Mouse (Mus musculus): ENCODE results near the gene Cyp2u1. TPM values are rescaled to one million over a fixed set of nuclear protein-coding genes. Genes with fewer than 3 reads are reported as not detected.

Cyp2u1 gene
- polyA plus RNA-seq, 1 experiment from 2014 or later, result 9.6 TPM

- Histone ChIP-seq H3K4me3 (replicated peaks; ENCODE audit: low read length) (no peak overlapping the region), H3K27ac (no peak overlapping the region), H3K27me3 (ENCODE audit: control insufficient read depth, insufficient read depth, low read length) (no peaks in the 10 kb centered on the region), H3K4me2 (replicated peaks) (no peak overlapping the region), H3K9me3 (ENCODE audit: control insufficient read depth, low read length) (no peaks in the 10 kb centered on the region), H3K9ac (no peak overlapping the region), H3K36me3 (replicated peaks; ENCODE audit: control insufficient read depth, insufficient read depth) (peaks cover 5% of the 10 kb centered on the region), H3K4me1 (replicated peaks; ENCODE audit: control insufficient read depth, insufficient read depth, low read length) (no peaks in the 10 kb centered on the region)
- ATAC-seq (ENCODE audit: low FRiP score) (no peak), DNase-seq (ENCODE audit: low spot score) (no peak)
- 91% methylated on average over 12 of the region's 12 CpGs for WGBS
Measured at GRCm38 (mm10) chr3:131295513-131296200, 7.4 kb downstream of the Cyp2u1 start.

DNA sequence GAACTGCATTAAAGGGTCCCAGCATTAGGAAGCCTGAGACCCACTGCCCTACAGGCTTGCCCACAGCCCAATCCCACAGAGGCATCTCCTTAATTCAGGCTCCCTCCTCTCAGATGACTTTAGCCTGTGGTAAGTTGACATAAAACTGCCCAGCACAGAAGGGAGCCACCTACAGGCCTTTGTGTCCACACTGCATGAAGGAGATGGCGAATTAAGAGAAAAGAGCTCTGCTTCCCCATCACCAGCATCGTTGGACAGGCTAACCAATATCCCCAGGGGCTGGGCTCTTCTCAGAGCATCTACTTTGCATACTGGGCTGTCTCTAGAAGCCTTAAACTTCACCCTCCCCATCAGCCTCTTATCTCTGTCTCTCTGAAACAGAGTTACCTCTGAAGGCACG lies 8.5 kb downstream of the Cyp2u1 start:
- Histone ChIP-seq H3K9me3 (ENCODE audit: control insufficient read depth, low read length) (no peaks in the 10 kb centered on the region), H3K27me3 (ENCODE audit: control insufficient read depth, insufficient read depth, low read length) (no peaks in the 10 kb centered on the region), H3K9ac (no peak overlapping the region), H3K27ac (no peak overlapping the region), H3K36me3 (replicated peaks; ENCODE audit: control insufficient read depth, insufficient read depth) (peaks cover 5% of the 10 kb centered on the region), H3K4me1 (replicated peaks; ENCODE audit: control insufficient read depth, insufficient read depth, low read length) (no peaks in the 10 kb centered on the region), H3K4me3 (replicated peaks; ENCODE audit: low read length) (no peak overlapping the region), H3K4me2 (replicated peaks) (no peak overlapping the region)
- no peak for DNase-seq (ENCODE audit: low spot score)
- 49% methylated on average over 3 of the region's 3 CpGs for WGBS
- no peak for ATAC-seq (ENCODE audit: low FRiP score)

- H3K9me3 ChIP-seq (ENCODE audit: control insufficient read depth, low read length), result no peaks in the 10 kb centered on the region
- no peak overlapping the region for H3K9ac ChIP-seq
- no peaks in the 10 kb centered on the region for H3K27me3 ChIP-seq (ENCODE audit: control insufficient read depth, insufficient read depth, low read length)
- 78% methylated on average over 3 of the region's 3 CpGs for WGBS
- peaks cover 5% of the 10 kb centered on the region for H3K36me3 ChIP-seq (replicated peaks; ENCODE audit: control insufficient read depth, insufficient read depth)
- no peak for ATAC-seq (ENCODE audit: low FRiP score)
- H3K4me3 ChIP-seq (replicated peaks; ENCODE audit: low read length), result no peak overlapping the region
- H3K4me2 ChIP-seq (replicated peaks), result no peak overlapping the region
- no peaks in the 10 kb centered on the region for H3K4me1 ChIP-seq (replicated peaks; ENCODE audit: control insufficient read depth, insufficient read depth, low read length)
- no peak for DNase-seq (ENCODE audit: low spot score)
- no peak overlapping the region for H3K27ac ChIP-seq
Measured at GRCm38 (mm10) chr3:131292959-131293358, 10.1 kb downstream of the Cyp2u1 start.

GRCm38 (mm10) chr3:131292349-131292748 lies 10.7 kb downstream of the Cyp2u1 start:
- no peak overlapping the region for H3K9ac ChIP-seq
- ATAC-seq (ENCODE audit: low FRiP score) (no peak), DNase-seq (ENCODE audit: low spot score) (no peak)
- no peak overlapping the region for H3K4me2 ChIP-seq (replicated peaks)
- no peaks in the 10 kb centered on the region for H3K27me3 ChIP-seq (ENCODE audit: control insufficient read depth, insufficient read depth, low read length)
- 93% methylated on average over 2 of the region's 2 CpGs for WGBS
- H3K36me3 ChIP-seq (replicated peaks; ENCODE audit: control insufficient read depth, insufficient read depth), result peaks cover 3% of the 10 kb centered on the region
- H3K4me3 ChIP-seq (replicated peaks; ENCODE audit: low read length), result no peak overlapping the region
- H3K4me1 ChIP-seq (replicated peaks; ENCODE audit: control insufficient read depth, insufficient read depth, low read length), result no peaks in the 10 kb centered on the region
- H3K9me3 ChIP-seq (ENCODE audit: control insufficient read depth, low read length), result no peaks in the 10 kb centered on the region
- H3K27ac ChIP-seq, result no peak overlapping the region

- WGBS, result 84% methylated on average over 4 of the region's 4 CpGs
- Histone ChIP-seq H3K4me2 (replicated peaks) (no peak overlapping the region), H3K9me3 (ENCODE audit: control insufficient read depth, low read length) (no peaks in the 10 kb centered on the region), H3K4me3 (replicated peaks; ENCODE audit: low read length) (no peak overlapping the region), H3K9ac (no peak overlapping the region), H3K36me3 (replicated peaks; ENCODE audit: control insufficient read depth, insufficient read depth) (no peaks in the 10 kb centered on the region; the same call in 1 of the 2 replicates), H3K4me1 (replicated peaks; ENCODE audit: control insufficient read depth, insufficient read depth, low read length) (no peaks in the 10 kb centered on the region), H3K27me3 (ENCODE audit: control insufficient read depth, insufficient read depth, low read length) (no peaks in the 10 kb centered on the region), H3K27ac (no peak overlapping the region)
- no peak for DNase-seq (ENCODE audit: low spot score)
- ATAC-seq (ENCODE audit: low FRiP score), result no peak
Measured at GRCm38 (mm10) chr3:131291890-131292289, 11.1 kb downstream of the Cyp2u1 start.

DNA sequence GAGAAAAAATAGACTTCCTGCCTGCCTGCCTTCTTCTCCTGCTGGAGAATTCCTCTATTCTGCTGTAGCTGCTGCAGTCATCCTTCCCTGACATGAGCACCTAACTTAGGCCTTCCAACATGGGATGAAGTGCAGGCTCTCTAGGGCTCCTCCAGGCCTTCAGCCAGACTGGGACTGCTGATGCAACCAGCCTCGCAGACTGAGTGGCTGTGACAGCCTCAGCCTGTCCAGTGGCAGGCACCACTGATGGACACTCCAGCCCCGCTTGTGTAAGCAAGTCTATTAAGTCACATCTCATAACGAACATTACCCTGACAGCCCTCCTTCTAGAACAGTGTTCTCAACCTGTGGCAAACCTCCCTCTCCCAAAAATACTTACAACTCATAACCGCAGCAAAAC lies 28.9 kb downstream of the Cyp2u1 start:
- H3K4me3 ChIP-seq (replicated peaks; ENCODE audit: low read length), result no peak overlapping the region
- no peak overlapping the region for H3K4me2 ChIP-seq (replicated peaks)
- H3K27me3 ChIP-seq (ENCODE audit: control insufficient read depth, insufficient read depth, low read length), result no peaks in the 10 kb centered on the region
- ATAC-seq (ENCODE audit: low FRiP score), result no peak
- H3K4me1 ChIP-seq (replicated peaks; ENCODE audit: control insufficient read depth, insufficient read depth, low read length), result peaks cover 5% of the 10 kb centered on the region
- WGBS, result 89% methylated on average over 4 of the region's 4 CpGs
- H3K9me3 ChIP-seq (ENCODE audit: control insufficient read depth, low read length), result peaks cover 4% of the 10 kb centered on the region
- no peaks in the 10 kb centered on the region for H3K36me3 ChIP-seq (replicated peaks; ENCODE audit: control insufficient read depth, insufficient read depth)
- no peak for DNase-seq (ENCODE audit: low spot score)
- H3K9ac ChIP-seq, result no peak overlapping the region
- H3K27ac ChIP-seq, result no peak overlapping the region

DNA sequence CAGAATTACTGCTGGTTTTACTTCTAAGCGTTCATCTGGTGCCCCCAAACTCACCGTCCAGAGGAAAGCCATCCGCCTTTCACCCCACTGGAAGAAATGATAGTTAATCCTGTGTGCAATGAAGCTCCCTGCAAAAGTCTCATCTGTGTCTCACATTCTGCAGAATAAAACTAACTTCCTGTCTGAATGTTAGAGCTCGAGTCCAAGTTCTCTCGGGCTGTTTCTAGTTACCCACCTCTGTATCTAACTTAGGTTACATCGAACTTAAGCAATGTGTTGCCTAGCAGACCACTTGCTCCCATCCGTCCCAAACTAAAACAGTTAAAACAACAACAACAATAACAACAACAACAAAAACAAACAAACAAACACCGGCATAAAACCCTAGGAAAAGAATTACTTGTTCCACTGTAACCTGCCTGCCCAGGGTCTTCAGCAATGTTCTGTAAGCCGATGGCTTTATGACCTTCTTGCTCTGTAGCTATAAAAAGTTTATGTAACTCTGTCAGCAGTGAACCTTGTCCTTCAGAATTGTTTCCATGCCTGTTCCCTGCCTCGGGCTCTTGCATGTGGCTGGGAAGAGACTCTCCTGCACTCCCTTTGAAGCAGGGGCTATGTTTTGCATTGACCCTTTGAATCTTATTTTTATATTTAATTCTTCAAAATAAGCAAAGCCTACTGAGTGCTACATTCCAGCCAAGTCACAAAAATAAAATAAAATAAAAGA lies 30.5 kb downstream of the Cyp2u1 start:
- peak overlapping the region; percentile 51 for H3K9ac ChIP-seq
- no peaks in the 10 kb centered on the region for H3K36me3 ChIP-seq (replicated peaks; ENCODE audit: control insufficient read depth, insufficient read depth)
- H3K4me1 ChIP-seq (replicated peaks; ENCODE audit: control insufficient read depth, insufficient read depth, low read length), result peaks cover 5% of the 10 kb centered on the region
- ATAC-seq (ENCODE audit: low FRiP score), result no peak
- peak overlapping the region; percentile 86 for H3K4me2 ChIP-seq (replicated peaks)
- no peaks in the 10 kb centered on the region for H3K9me3 ChIP-seq (ENCODE audit: control insufficient read depth, low read length)
- no peak overlapping the region; the same call in 1 of the 2 replicates for H3K27ac ChIP-seq
- 68% methylated on average over 10 of the region's 10 CpGs for WGBS
- H3K27me3 ChIP-seq (ENCODE audit: control insufficient read depth, insufficient read depth, low read length), result no peaks in the 10 kb centered on the region
- DNase-seq (ENCODE audit: low spot score), result no peak
- peak overlapping the region; percentile 61 for H3K4me3 ChIP-seq (replicated peaks; ENCODE audit: low read length)

- H3K4me2 ChIP-seq (replicated peaks), result peak within 1 kb of the TSS; percentile 86
- DNase-seq (ENCODE audit: low spot score) (peak; percentile 77), ATAC-seq (ENCODE audit: low FRiP score) (peak; percentile 91)
- peak within 1 kb of the TSS; percentile 61 for H3K4me3 ChIP-seq (replicated peaks; ENCODE audit: low read length)
- peaks cover 5% of the 10 kb centered on the region for H3K4me1 ChIP-seq (replicated peaks; ENCODE audit: control insufficient read depth, insufficient read depth, low read length)
- H3K9ac ChIP-seq, result peak within 1 kb of the TSS; percentile 51
- no peaks in the 10 kb centered on the region for H3K36me3 ChIP-seq (replicated peaks; ENCODE audit: control insufficient read depth, insufficient read depth)
- no peaks in the 10 kb centered on the region for H3K9me3 ChIP-seq (ENCODE audit: control insufficient read depth, low read length)
- no peak within 1 kb of the TSS; the same call in none of the 2 replicates for H3K27ac ChIP-seq
- under 1% methylated on average over 54 of the region's 54 CpGs for WGBS
- no peaks in the 10 kb centered on the region for H3K27me3 ChIP-seq (ENCODE audit: control insufficient read depth, insufficient read depth, low read length)
Measured at GRCm38 (mm10) chr3:131271559-131272373, 31.3 kb downstream of the Cyp2u1 start, which contains the start of gene Hadh. Gene Hadh, minus strand, starts transcription at chr3:131272101.

DNA sequence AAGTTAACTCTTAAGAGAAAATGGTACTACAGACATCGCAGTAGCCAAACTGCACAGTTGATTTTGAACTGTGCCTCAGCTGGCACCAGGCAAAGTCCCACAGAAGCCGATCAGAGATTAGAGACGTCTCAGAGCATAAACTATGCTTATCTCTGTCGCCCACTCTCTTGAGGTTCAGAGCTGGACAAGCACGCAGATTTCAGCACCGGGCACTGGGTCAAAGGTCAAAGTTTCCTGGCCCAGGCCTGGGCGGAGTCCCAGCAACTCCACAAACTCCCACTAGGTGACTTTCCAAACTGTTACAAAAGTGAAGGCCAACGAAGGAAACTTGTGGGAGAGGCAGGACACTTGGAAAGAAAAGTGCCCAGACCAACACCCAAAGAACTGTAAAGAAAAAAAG lies 31.9 kb downstream of the Cyp2u1 start:
- WGBS, result 11% methylated on average over 8 of the region's 8 CpGs
- Histone ChIP-seq H3K27ac (no peak overlapping the region), H3K36me3 (replicated peaks; ENCODE audit: control insufficient read depth, insufficient read depth) (no peaks in the 10 kb centered on the region), H3K4me1 (replicated peaks; ENCODE audit: control insufficient read depth, insufficient read depth, low read length) (peaks cover 5% of the 10 kb centered on the region), H3K4me3 (replicated peaks; ENCODE audit: low read length) (peak overlapping the region; percentile 61), H3K4me2 (replicated peaks) (peak overlapping the region; percentile 86), H3K9ac (no peak overlapping the region), H3K27me3 (ENCODE audit: control insufficient read depth, insufficient read depth, low read length) (no peaks in the 10 kb centered on the region), H3K9me3 (ENCODE audit: control insufficient read depth, low read length) (no peaks in the 10 kb centered on the region)
- peak; percentile 14; the same call in 1 of the 2 replicates for ATAC-seq (ENCODE audit: low FRiP score)
- no peak for DNase-seq (ENCODE audit: low spot score)
